Mouse (Mus musculus) heart, embryonic 15.5 days (tissue): ENCODE measurements at regions not wholly inside any gene's neighbourhood (a gene's known extent, or its start where the extent isn't known, plus 50 kb on each side); places are given as distances from the start of the nearest gene placed in this dataset.

ENCODE experiments used
- ATAC-seq: fragments of 200-750 bp; cut with Nextera tagmentation; replicated peaks from 2 replicates; pipeline ENCODE4 v1.8.0; 2017; ENCODE audit warnings: low read depth, moderate TSS enrichment; ENCODE audit not compliant: insufficient number of reproducible peaks, insufficient read depth, low FRiP score
- H3K27ac ChIP-seq: fragments of 300-500 bp; sonication (generic); 2 replicates; pipeline ENCODE4 v1.5.1; 2015; ENCODE audit warnings: mild to moderate bottlenecking, inconsistent platforms
- H3K27me3 ChIP-seq: fragments of 300-500 bp; sonication (generic); 2 replicates; pipeline ENCODE4 v1.6.1; 2015; ENCODE audit warnings: inconsistent platforms
- H3K36me3 ChIP-seq: fragments of 300-500 bp; sonication (generic); 2 replicates; pipeline ENCODE4 v1.6.1; 2015; ENCODE audit warnings: mild to moderate bottlenecking, inconsistent platforms
- H3K4me1 ChIP-seq: fragments of 300-500 bp; sonication (generic); replicated peaks from 2 replicates; pipeline ENCODE4 v1.6.1; 2015; ENCODE audit warnings: inconsistent platforms
- H3K4me2 ChIP-seq: fragments of 300-500 bp; sonication (generic); 2 replicates; pipeline ENCODE4 v1.6.1; 2015; ENCODE audit warnings: inconsistent platforms, mild to moderate bottlenecking, moderate library complexity
- H3K4me3 ChIP-seq: fragments of 300-500 bp; sonication (generic); 2 replicates; pipeline ENCODE4 v1.5.1; 2015; ENCODE audit warnings: mild to moderate bottlenecking, inconsistent platforms
- H3K9ac ChIP-seq: fragments of 300-500 bp; sonication (generic); 2 replicates; pipeline ENCODE4 v1.6.1; 2015; ENCODE audit warnings: mild to moderate bottlenecking, inconsistent platforms
- H3K9me3 ChIP-seq: fragments of 300-500 bp; sonication (generic); replicated peaks from 2 replicates; pipeline ENCODE4 v1.6.1; 2016; ENCODE audit warnings: inconsistent platforms
- WGBS: fragments of 180-500 bp; shearing (Covaris S2); methylation state at CpG from one replicate; pipeline ENCODE4 v1.1.7; 2015; ENCODE audit warnings: mixed read lengths; 5-methylcytosine and 5-hydroxymethylcytosine counted together

DNA sequence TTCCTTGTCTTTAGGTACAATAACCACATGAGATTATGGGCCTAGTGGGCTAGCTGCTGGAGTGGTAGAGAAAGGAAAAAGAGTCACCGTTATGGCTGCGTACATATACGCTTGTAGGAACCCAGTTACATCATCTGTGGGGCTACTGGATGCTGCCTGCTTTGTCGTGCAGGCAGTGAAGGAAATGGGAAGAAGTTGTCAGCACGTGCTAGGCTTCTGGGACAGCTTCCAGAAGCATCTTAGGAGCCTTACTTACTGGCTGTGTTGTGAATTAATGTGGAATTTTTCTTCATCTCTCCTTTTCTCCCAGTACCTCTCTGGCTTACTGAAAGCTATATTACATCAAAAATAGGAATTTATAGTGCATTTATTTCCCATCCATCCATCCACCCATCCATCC, 427.2 kb upstream of the Sall1 start:
- Histone ChIP-seq H3K4me1 (no peaks in the 10 kb centered on the region), H3K27ac (no peak overlapping the region), H3K4me3 (no peak overlapping the region), H3K9me3 (no peaks in the 10 kb centered on the region), H3K9ac (no peak overlapping the region), H3K36me3 (no peaks in the 10 kb centered on the region), H3K27me3 (no peaks in the 10 kb centered on the region), H3K4me2 (no peak overlapping the region)
- 54% methylated on average over 5 of the region's 5 CpGs for whole genome bisulfite sequencing
- no peak for ATAC-seq

DNA sequence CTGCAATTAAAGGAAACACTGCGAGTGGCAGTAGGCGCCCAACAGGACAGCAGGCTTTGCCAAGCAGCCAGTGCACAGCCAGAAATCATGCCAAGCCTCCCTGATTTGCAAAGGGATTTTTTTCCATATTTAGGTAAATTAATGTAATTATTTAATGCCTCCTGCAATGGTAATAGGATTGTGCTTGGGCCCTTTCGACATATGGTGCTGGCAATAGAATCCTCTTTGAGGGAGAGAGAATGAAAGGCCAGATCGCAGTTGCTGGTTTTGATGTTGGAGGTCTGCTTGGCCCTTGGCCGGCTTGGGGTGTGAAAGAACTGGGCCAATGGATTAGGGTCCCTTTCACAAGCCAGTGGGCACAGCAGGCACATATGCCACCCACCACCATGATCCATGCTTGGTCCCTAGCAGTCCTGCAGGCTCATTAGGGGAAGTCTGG, 424.8 kb upstream of the Sall1 start:
- Histone ChIP-seq H3K27ac (no peak overlapping the region), H3K4me3 (no peak overlapping the region), H3K9ac (no peak overlapping the region), H3K9me3 (no peaks in the 10 kb centered on the region), H3K36me3 (no peaks in the 10 kb centered on the region), H3K27me3 (no peaks in the 10 kb centered on the region), H3K4me2 (no peak overlapping the region), H3K4me1 (no peaks in the 10 kb centered on the region)
- WGBS: 93% methylated on average over 5 of the region's 5 CpGs
- no peak for ATAC-seq

DNA sequence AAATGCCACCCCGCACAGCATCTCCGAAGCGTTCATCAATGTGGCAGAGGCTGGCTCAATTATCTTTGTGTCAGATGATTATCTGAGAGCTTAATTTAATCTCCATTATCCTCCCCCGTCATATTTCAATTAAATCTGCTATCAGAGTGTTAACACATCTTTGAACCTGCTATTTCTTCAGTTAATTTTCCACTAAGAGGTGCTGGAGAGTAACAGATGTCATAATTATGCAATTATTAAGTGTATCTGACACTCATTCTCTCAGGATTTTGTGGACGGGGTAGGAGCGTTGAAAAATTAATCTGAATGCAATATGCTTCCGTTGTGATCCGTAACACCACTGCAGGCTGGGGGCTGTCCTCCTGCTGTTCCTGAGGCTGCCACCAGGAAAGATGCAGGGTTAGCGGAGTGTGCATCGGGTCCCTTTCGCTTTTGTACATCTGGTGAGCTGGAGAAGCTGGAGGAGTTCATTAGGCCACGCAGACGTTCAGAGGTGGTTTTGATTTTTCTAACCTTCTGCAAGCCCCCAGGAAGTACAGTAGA, 421.3 kb upstream of the Sall1 start:
- ATAC-seq: no peak
- Histone ChIP-seq H3K4me1 (no peaks in the 10 kb centered on the region), H3K4me3 (no peak overlapping the region), H3K27me3 (no peaks in the 10 kb centered on the region), H3K4me2 (no peak overlapping the region), H3K36me3 (no peaks in the 10 kb centered on the region), H3K9ac (no peak overlapping the region), H3K9me3 (no peaks in the 10 kb centered on the region), H3K27ac (no peak overlapping the region)
- 85% methylated on average over 13 of the region's 13 CpGs for WGBS

DNA sequence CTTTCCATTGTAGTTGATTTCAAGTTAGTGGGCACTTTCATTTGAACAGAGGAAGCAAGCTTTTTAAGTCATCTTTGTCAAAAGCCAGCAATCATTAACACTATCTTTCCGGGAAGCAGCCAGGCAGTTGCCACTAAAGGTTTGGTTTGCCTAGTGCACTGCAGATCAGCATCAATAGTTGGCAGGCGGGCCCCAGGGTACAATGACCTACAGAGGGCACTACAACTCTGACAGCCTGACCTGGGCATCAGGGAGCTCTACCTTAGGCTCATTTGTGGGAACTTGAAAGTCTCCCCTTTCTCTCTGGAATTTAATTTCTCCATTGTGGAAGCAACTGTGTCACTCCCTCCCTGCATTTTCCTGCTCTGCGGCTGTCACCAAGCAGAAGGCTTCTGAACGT, 412.6 kb upstream of the Sall1 start:
- H3K4me1 ChIP-seq: no peaks in the 10 kb centered on the region
- H3K36me3 ChIP-seq: no peaks in the 10 kb centered on the region
- H3K4me3 ChIP-seq: no peak overlapping the region
- 35% methylated on average over 4 of the region's 4 CpGs for WGBS
- H3K9ac ChIP-seq: no peak overlapping the region
- H3K27me3 ChIP-seq: 0 out of 2 replicates have a peak, but pooled peaks cover 4% of the 10 kb centered on the region
- no peak for ATAC-seq
- H3K27ac ChIP-seq: no peak overlapping the region
- H3K4me2 ChIP-seq: no peak overlapping the region
- no peaks in the 10 kb centered on the region for H3K9me3 ChIP-seq

DNA sequence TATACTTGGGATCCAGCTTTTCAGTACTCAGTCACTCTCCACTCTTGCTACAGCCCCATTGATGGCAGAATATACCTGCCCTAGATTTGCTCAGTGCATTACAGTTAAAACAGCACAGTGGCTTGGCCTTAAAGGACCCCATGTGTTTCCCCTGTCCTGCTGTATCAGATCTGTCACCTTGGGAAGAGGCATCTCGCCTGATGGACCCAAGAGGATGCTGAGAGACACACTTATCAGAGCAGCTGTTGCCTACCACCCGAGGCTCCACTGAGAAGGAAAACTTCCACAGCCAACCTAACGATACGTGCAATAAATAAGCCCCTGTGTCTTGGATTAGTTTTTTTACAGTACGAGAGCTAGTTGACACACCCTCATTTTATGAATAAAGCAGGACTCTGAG, 411.8 kb upstream of the Sall1 start:
- no peak overlapping the region for H3K4me3 ChIP-seq
- no peak overlapping the region for H3K9ac ChIP-seq
- H3K27me3 ChIP-seq: 0 out of 2 replicates have a peak, but pooled peaks cover 4% of the 10 kb centered on the region
- no peak overlapping the region for H3K4me2 ChIP-seq
- no peak for ATAC-seq
- no peaks in the 10 kb centered on the region for H3K9me3 ChIP-seq
- no peak overlapping the region for H3K27ac ChIP-seq
- WGBS: 47% methylated on average over 5 of the region's 5 CpGs
- no peaks in the 10 kb centered on the region for H3K36me3 ChIP-seq
- no peaks in the 10 kb centered on the region for H3K4me1 ChIP-seq

DNA sequence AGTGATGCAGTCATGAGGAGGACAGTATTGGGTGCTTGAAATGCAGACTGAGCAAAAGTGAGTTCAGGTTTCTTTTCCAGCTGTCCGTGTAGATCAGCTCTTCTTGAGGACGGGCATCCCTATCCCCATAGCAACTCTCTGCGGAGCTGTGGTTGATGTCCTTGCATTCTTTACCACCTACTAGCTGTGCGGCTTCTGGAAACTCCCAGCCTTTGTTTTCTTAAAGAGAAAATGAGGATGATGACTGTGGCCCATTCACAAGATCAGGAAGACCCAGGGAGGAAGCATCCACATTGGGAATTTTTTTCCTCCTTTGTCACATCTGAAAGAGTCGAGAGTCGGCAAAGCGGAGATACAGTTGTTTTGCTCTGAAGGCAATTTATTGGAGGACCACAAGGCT, 410.2 kb upstream of the Sall1 start:
- no peak overlapping the region for H3K4me2 ChIP-seq
- no peak overlapping the region for H3K9ac ChIP-seq
- H3K36me3 ChIP-seq: no peaks in the 10 kb centered on the region
- H3K4me1 ChIP-seq: no peaks in the 10 kb centered on the region
- 79% methylated on average over 7 of the region's 7 CpGs for WGBS
- H3K27me3 ChIP-seq: no peaks in the 10 kb centered on the region
- no peak overlapping the region for H3K27ac ChIP-seq
- ATAC-seq: no peak
- no peak overlapping the region for H3K4me3 ChIP-seq
- no peaks in the 10 kb centered on the region for H3K9me3 ChIP-seq

DNA sequence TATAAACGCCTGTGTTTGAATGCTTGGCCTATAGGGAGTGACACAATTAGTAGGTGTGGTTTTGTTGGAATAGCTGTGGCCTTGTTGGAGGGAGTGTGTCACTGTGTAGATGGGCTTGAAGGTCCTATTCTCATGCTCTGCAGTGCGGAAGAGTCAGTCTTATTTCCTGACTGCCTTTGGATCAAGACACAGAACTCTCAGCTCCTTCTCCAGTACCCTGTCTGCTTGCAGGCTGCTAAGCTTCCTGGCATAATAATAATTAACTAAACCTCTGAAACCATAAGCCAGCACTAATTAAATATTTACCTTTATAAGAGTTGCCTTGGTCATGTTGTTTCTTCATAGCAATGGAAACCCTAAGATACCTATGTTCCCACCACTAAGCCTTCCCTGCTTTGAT, 409.8 kb upstream of the Sall1 start:
- Histone ChIP-seq H3K36me3 (no peaks in the 10 kb centered on the region), H3K27ac (no peak overlapping the region), H3K4me3 (no peak overlapping the region), H3K4me1 (no peaks in the 10 kb centered on the region), H3K9ac (no peak overlapping the region), H3K9me3 (no peaks in the 10 kb centered on the region), H3K4me2 (no peak overlapping the region), H3K27me3 (no peaks in the 10 kb centered on the region)
- WGBS: 80% methylated on average over 2 of the region's 2 CpGs
- ATAC-seq: no peak

DNA sequence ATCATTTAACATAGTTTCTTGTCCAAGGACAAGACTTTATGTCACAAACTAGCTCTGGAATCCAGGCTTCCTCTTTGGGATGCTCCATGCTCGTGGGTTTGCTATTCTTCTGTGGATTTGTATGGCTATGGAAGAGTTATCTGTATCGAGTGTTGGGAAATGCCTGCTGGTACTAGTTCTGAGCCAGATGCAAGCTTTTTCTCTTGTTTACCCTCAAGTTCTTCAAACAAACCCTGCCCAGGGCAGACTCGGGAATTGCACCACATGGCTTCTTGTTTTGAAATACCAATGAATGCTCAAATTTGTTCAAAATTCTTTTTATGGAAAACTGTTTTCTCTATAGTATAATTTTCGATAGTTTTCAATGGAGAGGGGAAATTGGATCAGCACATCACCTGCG, 400.5 kb upstream of the Sall1 start:
- ATAC-seq: no peak
- H3K27ac ChIP-seq: no peak overlapping the region
- H3K27me3 ChIP-seq: no peaks in the 10 kb centered on the region; the same call in 1 of the 2 replicates
- no peaks in the 10 kb centered on the region for H3K36me3 ChIP-seq
- no peak overlapping the region for H3K4me2 ChIP-seq
- H3K9me3 ChIP-seq: no peaks in the 10 kb centered on the region
- H3K9ac ChIP-seq: no peak overlapping the region
- WGBS: 68% methylated on average over 5 of the region's 5 CpGs
- H3K4me1 ChIP-seq: no peaks in the 10 kb centered on the region
- H3K4me3 ChIP-seq: no peak overlapping the region

DNA sequence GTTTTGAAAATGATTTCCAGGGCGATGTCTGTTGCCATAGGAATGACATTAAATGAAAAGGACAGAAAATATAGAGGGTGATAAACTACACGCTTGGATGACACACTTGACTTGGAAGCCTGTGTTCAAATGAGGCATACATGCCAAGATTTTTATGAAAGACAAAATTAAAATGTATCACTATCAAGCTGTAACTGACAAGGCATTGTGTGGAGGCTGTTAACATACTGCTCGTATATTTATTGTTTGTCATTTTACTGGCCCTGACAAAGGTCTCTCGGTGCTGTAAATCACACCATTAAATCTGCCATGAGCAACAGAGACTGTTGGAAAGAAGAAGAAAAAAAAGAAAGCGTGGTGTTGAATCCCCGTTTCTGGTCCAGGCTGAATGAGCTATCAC, 395.3 kb upstream of the Sall1 start:
- WGBS: 64% methylated on average over 6 of the region's 6 CpGs
- ATAC-seq: no peak
- H3K27me3 ChIP-seq: no peaks in the 10 kb centered on the region; the same call in 1 of the 2 replicates
- no peaks in the 10 kb centered on the region for H3K4me1 ChIP-seq
- H3K4me3 ChIP-seq: no peak overlapping the region
- H3K9me3 ChIP-seq: no peaks in the 10 kb centered on the region
- no peaks in the 10 kb centered on the region for H3K36me3 ChIP-seq
- H3K9ac ChIP-seq: no peak overlapping the region
- no peak overlapping the region for H3K4me2 ChIP-seq
- H3K27ac ChIP-seq: no peak overlapping the region

DNA sequence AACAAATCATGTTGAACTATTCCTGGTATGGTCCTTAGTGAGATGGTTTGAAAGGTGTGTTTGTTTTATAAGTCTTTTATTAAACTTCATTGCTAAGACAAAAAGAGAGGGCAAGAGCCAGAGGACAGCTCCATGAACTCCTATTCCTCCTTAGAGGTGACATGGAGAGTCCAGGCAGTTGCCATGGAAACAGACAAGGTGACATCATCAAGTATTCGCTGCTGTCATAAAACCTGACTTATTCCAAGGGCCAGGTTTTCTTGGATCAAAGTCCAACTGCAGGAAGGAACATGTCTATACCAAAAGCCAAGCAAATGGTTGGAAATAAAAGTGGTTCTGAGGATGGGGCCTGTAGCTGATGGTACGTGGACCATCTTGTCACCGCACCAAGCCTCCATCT, 383.0 kb upstream of the Sall1 start:
- no peaks in the 10 kb centered on the region for H3K36me3 ChIP-seq
- H3K27ac ChIP-seq: no peak overlapping the region
- H3K4me2 ChIP-seq: no peak overlapping the region
- H3K27me3 ChIP-seq: no peaks in the 10 kb centered on the region
- no peak overlapping the region for H3K9ac ChIP-seq
- no peak for ATAC-seq
- H3K4me1 ChIP-seq: no peaks in the 10 kb centered on the region
- 88% methylated on average over 3 of the region's 3 CpGs for WGBS
- H3K4me3 ChIP-seq: no peak overlapping the region
- no peaks in the 10 kb centered on the region for H3K9me3 ChIP-seq

DNA sequence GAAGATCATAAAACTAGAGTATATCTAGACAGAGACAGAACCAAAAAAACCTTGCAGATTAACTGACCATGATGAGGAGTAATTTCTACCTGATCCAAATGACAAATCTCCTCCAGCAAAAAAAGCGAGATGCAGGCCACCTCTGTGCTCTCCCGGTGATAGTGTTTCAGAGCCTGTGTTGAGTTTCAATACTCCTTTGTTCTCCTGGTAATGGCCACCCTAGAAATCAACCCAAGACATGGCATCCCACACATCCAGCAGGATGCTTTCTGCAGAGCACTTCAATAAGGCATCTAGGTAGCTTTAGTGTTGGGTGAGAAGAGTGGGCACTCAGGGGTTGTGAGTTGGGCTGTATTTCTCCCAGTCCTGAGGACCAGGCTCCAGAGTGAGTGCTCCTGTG, 371.3 kb upstream of the Sall1 start:
- Histone ChIP-seq H3K36me3 (no peaks in the 10 kb centered on the region), H3K9ac (no peak overlapping the region), H3K27ac (no peak overlapping the region), H3K4me2 (no peak overlapping the region), H3K9me3 (no peaks in the 10 kb centered on the region), H3K4me1 (no peaks in the 10 kb centered on the region), H3K27me3 (no peaks in the 10 kb centered on the region), H3K4me3 (no peak overlapping the region)
- no peak for ATAC-seq
- WGBS: 80% methylated on average over 2 of the region's 2 CpGs

DNA sequence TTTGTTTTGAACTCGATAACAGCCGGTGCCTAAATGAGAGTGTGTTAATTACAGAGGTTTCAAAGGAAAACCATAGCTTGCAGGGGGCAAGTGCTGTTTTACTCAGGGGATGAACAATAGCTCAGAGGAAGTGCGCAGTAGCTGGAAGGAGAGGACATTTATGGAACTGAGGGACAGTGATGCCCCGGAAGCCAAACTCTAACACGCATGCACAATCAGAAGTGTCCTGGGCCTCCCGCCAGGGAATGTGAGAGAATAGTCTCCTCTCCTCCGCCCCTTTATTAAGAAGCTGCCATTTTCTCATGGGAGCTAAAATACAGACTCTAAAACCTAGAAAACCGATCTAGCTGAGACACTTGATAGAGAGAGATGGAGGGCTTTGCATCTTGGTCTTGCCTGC, 368.5 kb upstream of the Sall1 start:
- 63% methylated on average over 8 of the region's 8 CpGs for WGBS
- Histone ChIP-seq H3K4me1 (no peaks in the 10 kb centered on the region), H3K9me3 (no peaks in the 10 kb centered on the region), H3K4me2 (no peak overlapping the region), H3K9ac (no peak overlapping the region), H3K36me3 (no peaks in the 10 kb centered on the region), H3K27ac (no peak overlapping the region), H3K4me3 (no peak overlapping the region), H3K27me3 (no peaks in the 10 kb centered on the region)
- ATAC-seq: no peak
